Mouse (Mus musculus) lung, postnatal 36 days (tissue): ENCODE results near the gene Atrnl1.
"Not testable (repeated sequence)": the region's sequence is repeated elsewhere in the genome, so short reads cannot be mapped to it uniquely, and the experiment has no call there.

Experiments used
- DNase-seq: peaks from one replicate; pipeline ENCODE4 v3.0.0; 2022; ENCODE audit warnings: mixed read lengths

Atrnl1 gene

DNA sequence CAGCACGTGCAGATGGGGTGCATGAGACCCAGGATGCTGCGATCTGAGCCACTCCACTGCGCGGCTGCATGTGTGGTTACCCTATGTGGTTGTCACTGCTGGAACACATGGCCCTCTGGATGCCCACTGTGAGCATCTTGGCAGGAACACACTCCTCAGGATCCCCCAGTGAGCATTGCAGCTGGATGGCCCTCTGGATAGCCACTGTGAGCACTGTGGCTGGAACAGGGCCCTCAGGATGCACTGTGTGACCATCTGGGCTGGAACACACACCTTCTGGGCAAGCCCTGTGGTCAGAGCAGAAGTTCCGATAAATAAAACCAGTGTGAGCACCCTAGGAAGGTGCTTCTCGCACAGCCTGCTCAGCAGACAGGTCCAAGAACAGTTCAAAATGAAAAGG lies 364.4 kb downstream of the Atrnl1 start:
- no peak for DNase-seq

GRCm38 (mm10) chr19:57985918-57986900 lies 375.4 kb downstream of the Atrnl1 start:
- DNase-seq, result no peak

DNA sequence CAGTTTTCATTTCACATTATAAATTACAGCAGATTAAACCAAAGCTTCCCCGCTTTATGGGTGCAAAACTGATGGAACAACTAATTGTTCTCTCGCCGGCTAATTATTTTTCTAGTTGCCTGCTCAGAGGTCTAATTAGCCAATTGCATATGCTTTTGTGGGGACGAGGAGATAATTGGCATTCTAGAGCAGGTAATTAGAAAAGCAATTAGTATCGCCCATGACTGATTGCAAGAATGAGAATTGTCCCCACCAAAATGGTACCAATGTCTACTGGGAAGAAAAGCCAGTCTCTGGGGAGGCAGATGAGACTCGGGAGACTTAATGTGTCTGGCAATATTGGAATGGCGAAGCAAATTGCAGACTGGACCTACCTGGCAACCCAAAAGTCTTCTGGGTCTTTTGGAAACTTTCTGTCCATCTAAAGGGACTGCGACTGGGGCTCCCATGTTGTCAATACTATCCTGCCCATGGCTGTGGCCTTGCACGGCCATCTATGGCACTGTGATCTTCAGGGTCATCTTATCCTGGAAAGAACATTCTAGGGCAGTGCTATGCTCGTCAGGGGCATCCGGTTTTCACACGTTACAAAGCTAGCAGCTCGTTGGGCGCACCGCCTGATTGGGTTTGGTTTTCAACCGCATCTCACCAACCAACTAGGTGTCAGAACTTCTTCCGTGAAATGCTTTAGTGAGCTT lies 377.0 kb downstream of the Atrnl1 start:
- DNase-seq, result no peak

GRCm38 (mm10) chr19:57988559-57989093 lies 377.8 kb downstream of the Atrnl1 start:
- DNase-seq, result no peak

DNA sequence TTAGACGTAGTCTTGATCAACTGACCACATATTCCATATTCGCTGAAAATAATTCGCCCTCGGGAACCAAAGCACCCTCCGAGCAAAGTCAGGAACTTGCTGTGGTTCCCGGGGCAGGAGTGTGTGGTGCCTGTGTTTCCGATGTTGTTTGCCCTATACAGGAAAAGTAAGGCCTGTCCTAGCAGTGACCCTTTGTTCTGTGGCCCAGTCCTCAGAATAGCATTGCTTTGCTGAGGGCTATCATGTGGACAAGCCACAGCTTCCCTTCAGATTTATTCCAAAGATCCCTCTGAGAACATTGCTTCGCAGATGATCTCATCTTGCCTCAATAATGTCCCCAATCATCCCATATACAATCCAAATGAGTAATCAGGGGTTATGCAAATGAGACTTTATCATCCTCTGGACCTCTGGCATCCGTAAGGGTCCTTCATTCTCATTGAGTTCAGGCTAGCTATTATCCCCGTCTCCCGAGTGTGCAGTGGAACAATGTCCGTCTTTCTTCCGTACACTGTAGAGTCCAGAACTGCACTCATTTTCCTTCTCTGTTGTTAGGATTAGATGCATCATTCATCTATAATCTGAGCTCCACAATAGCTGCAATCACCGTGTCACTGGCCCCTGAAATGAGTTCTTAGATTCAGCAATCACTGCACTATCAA lies 380.4 kb downstream of the Atrnl1 start:
- DNase-seq, result no peak

DNA sequence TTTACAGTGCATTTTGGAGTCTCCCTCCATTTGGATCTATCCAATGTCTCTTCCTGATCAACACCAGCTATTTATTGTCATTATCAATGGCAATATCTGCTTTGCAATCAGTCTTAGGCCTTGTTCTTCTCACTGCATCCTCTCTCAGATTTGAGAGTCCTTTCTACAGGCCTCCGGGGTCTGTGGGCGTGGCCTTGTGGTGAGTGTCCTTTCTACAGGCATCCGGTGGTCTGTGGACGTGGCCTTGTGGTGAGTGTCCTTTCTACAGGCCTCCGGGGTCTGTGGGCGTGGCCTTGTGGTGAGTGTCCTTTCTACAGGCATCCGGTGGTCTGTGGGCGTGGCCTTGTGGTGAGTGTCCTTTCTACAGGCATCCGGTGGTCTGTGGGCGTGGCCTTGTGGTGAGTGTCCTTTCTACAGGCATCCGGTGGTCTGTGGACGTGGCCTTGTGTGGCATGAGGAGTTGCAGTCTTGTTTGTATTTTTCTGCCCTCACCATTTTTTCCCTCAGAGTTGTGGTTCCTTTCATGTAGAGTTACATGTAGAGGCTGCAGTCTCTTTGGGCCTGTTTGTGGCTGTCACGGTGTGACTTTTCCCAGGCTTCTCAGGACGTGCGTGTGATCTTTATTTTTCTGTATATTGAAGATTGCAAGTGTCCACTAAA lies 383.5 kb downstream of the Atrnl1 start:
- not testable (repeated sequence) for DNase-seq

DNA sequence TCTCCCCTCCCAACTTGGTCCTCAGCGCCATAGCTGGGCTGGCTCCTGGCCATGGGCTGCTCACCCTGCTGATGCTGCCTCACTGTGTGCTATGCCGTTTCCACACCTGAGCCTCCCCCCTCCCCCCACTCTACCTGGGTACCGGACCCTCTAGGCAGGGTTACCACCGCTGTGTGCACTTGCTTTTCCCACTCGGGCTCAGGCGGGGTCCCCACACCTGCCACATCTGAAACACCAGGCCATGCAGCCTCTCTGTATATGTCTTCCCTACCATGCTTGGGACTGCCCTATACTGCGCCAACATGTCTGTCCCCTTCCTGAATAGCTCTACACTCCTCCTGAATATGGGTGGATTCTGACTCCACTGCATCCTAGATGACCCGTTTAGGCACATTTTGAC lies 384.2 kb downstream of the Atrnl1 start:
- DNase-seq, result no peak

DNA sequence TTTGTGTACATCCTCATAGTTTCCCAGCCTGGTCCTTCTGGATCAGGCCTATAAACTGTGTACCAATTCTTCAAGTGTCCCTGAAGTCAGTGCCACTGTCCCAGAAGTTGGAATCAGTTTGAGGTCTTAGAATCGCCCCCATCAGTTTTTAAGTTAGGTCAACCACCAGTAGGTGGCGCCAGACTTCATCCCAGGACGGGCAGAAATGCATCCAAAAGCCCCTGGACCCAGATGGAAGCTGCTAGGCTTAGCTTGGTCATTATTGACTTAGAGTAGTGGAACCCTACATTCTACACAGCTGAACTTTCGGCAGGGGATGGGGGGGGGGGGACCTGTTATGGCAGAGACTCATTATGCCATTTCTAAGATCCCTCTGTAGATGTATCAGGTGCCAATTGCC lies 387.1 kb downstream of the Atrnl1 start:
- peak; percentile 45 for DNase-seq

GRCm38 (mm10) chr19:58011636-58012035 lies 400.8 kb downstream of the Atrnl1 start:
- no peak for DNase-seq

GRCm38 (mm10) chr19:58015741-58016140 lies 404.9 kb downstream of the Atrnl1 start:
- no peak for DNase-seq

- peak; percentile 61 for DNase-seq
Measured at GRCm38 (mm10) chr19:58016561-58017453, 406.0 kb downstream of the Atrnl1 start.

- no peak for DNase-seq
Measured at GRCm38 (mm10) chr19:58017468-58017867, 406.6 kb downstream of the Atrnl1 start.

DNA sequence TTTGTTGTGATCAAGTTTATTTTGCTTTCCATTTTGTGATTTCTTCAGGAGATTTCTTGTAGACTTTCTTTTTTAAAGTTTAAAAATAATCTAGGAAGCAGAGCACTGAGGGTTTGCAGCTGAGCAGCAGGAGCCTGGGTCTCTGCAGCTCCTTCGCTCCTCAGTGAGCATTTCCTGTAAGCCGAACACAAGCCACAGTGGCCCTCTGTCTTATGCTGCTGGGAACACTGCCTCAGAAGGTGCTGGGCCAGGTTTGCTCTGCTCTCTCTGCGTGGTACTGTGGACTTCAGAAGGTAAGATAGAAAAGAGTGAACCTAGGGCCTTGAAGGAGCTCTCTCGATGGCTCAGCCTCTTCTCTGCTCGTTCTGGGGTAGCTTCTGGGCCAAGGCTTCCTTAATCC lies 407.9 kb downstream of the Atrnl1 start:
- no peak for DNase-seq

- DNase-seq, result no peak
Measured at GRCm38 (mm10) chr19:58021514-58022284, 410.9 kb downstream of the Atrnl1 start.

GRCm38 (mm10) chr19:58023216-58023825 lies 412.5 kb downstream of the Atrnl1 start:
- DNase-seq, result no peak

DNA sequence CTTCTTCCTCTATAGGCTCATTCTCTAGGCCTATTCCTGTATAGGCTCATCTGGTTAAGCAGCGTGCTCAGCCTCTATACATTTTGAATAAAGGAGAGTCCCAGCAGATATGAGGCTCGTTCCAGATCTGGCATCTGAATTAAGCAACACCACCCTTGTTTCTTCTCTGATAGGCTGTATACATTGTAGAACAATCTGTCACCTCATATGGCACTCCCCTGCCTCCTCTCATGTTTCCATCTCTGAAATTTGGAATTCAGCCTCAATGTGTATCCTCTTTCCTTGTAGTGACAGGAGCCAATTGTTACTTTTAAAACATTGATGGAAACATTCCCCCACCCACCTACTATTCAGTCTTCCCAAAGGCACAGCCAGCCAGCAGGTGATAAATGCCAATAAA lies 414.2 kb downstream of the Atrnl1 start:
- no peak for DNase-seq

- DNase-seq, result no peak
Measured at GRCm38 (mm10) chr19:58029661-58030060, 418.8 kb downstream of the Atrnl1 start.

GRCm38 (mm10) chr19:58033241-58033640 lies 422.4 kb downstream of the Atrnl1 start:
- no peak for DNase-seq

GRCm38 (mm10) chr19:58036166-58036565 lies 425.3 kb downstream of the Atrnl1 start:
- no peak for DNase-seq

DNA sequence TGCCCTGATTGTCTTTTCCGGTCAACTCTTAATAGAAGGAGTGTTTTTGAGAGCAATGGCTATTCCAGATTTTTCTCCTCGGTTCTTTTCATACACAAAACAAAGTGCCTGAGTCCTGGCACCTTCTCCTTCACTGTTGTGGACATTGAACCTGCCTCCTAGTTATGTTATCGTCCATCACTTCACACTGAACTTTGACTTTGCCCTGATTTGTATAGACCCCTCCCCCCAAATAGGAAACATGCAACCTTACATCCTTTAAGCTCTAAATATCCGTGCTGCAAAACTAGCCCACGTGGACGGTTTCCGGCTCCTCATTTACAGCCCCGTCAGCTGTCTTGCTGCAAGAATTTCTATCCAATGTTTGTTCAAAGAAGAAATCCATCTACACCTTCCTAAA lies 432.3 kb downstream of the Atrnl1 start:
- no peak for DNase-seq
